Mouse (Mus musculus) forebrain, embryonic 12.5 days (tissue): ENCODE data around the gene Tdpoz2. TPM values are rescaled to one million over a fixed set of nuclear protein-coding genes. Genes with fewer than 3 reads are reported as not detected.
"Not testable (repeated sequence)": the region's sequence is repeated elsewhere in the genome, so short reads cannot be mapped to it uniquely, and the experiment has no call there.

Experiments used
- ATAC-seq: fragments of 200-750 bp; cut with Nextera tagmentation; 2 replicates; pipeline ENCODE4 v1.8.0; 2017; ENCODE audit warnings: moderate TSS enrichment; ENCODE audit not compliant: low FRiP score
- H3K27ac ChIP-seq: fragments of 300-500 bp; sonication (generic); 2 replicates; pipeline ENCODE4 v1.5.1; 2016; ENCODE audit warnings: mild to moderate bottlenecking
- H3K27me3 ChIP-seq: fragments of 300-500 bp; sonication (generic); 2 replicates; pipeline ENCODE4 v1.6.1; 2016; ENCODE audit warnings: mild to moderate bottlenecking
- H3K36me3 ChIP-seq: fragments of 300-500 bp; sonication (generic); replicated peaks from 2 replicates; pipeline ENCODE4 v1.6.1; 2016; ENCODE audit warnings: mild to moderate bottlenecking
- H3K4me1 ChIP-seq: fragments of 300-500 bp; sonication (generic); 2 replicates; pipeline ENCODE4 v1.6.1; 2016
- H3K4me2 ChIP-seq: fragments of 300-500 bp; sonication (generic); 2 replicates; pipeline ENCODE4 v1.6.1; 2016; ENCODE audit warnings: mild to moderate bottlenecking, moderate library complexity
- H3K4me3 ChIP-seq: fragments of 300-500 bp; sonication (generic); replicated peaks from 2 replicates; pipeline ENCODE4 v1.5.1; 2016; ENCODE audit warnings: mild to moderate bottlenecking
- H3K9ac ChIP-seq: fragments of 300-500 bp; sonication (generic); 2 replicates; pipeline ENCODE4 v1.6.1; 2016; ENCODE audit warnings: mild to moderate bottlenecking
- H3K9me3 ChIP-seq: fragments of 300-500 bp; sonication (generic); 2 replicates; pipeline ENCODE4 v1.6.1; 2016
- WGBS: fragments of 180-500 bp; shearing (Covaris S2); methylation state at CpG from one replicate; pipeline ENCODE4 v1.1.7; 2016; 5-methylcytosine and 5-hydroxymethylcytosine counted together
- polyA plus RNA-seq: library from polyadenylated mRNA; unstranded; fragments of >200 nt; fragmentation: Nextera tagmentation; extraction: Ambion mirVana; gene quantifications from 2 replicates; pipeline ENCODE4 v1.2.1, GENCODE M21; 2016

Tdpoz2 gene
- polyA plus RNA-seq = not detected in 2 replicates

- Histone ChIP-seq H3K9ac (no peak within 1 kb of the TSS), H3K4me1 (no peaks in the 10 kb centered on the region), H3K36me3 (no peaks in the 10 kb centered on the region), H3K4me3 (no peak within 1 kb of the TSS), H3K4me2 (no peak within 1 kb of the TSS), H3K27ac (no peak within 1 kb of the TSS), H3K9me3 (no peaks in the 10 kb centered on the region), H3K27me3 (no peaks in the 10 kb centered on the region)
- WGBS = 80% methylated on average over 3 of the region's 3 CpGs
- no peak for ATAC-seq
Measured at GRCm38 (mm10) chr3:93652586-93652985, at the start of gene Tdpoz2. TSS of gene Tdpoz2 (minus strand) at chr3:93652686.

GRCm38 (mm10) chr3:93692970-93693369 is 40.5 kb upstream of the Tdpoz2 start, which contains the start of gene Gm37596:
TSS of gene Gm37596 (minus strand) at chr3:93693070.
- H3K4me1 ChIP-seq, H3K27me3 ChIP-seq, H3K4me3 ChIP-seq, H3K36me3 ChIP-seq, H3K9me3 ChIP-seq, ATAC-seq, H3K27ac ChIP-seq, H3K9ac ChIP-seq, H3K4me2 ChIP-seq: not testable (repeated sequence)
- WGBS = 68% methylated on average over 1 of the region's 2 CpGs

GRCm38 (mm10) chr3:93676210-93676609 is 23.7 kb upstream of the Tdpoz2 start, which contains the start of gene Tdpoz1:
TSS of gene Tdpoz1 (minus strand) at chr3:93676310.
- ATAC-seq, H3K4me1 ChIP-seq, H3K9me3 ChIP-seq, H3K27ac ChIP-seq, H3K36me3 ChIP-seq, H3K27me3 ChIP-seq, H3K4me3 ChIP-seq, H3K4me2 ChIP-seq, H3K9ac ChIP-seq: not testable (repeated sequence)
- WGBS = 92% methylated on average over 3 of the region's 4 CpGs

GRCm38 (mm10) chr3:93670805-93671503 is 18.5 kb upstream of the Tdpoz2 start:
- 79% methylated on average over 5 of the region's 6 CpGs for WGBS
- H3K9me3 ChIP-seq, H3K27me3 ChIP-seq, H3K4me3 ChIP-seq, H3K27ac ChIP-seq, H3K36me3 ChIP-seq, ATAC-seq, H3K4me1 ChIP-seq, H3K9ac ChIP-seq, H3K4me2 ChIP-seq: not testable (repeated sequence)

GRCm38 (mm10) chr3:93654260-93654659 is 1.8 kb upstream of the Tdpoz2 start:
- Histone ChIP-seq H3K4me1 (no peaks in the 10 kb centered on the region), H3K9ac (no peak overlapping the region), H3K9me3 (no peaks in the 10 kb centered on the region), H3K4me2 (no peak overlapping the region), H3K36me3 (no peaks in the 10 kb centered on the region), H3K4me3 (no peak overlapping the region), H3K27ac (no peak overlapping the region), H3K27me3 (no peaks in the 10 kb centered on the region)
- no peak for ATAC-seq
- 79% methylated on average over 1 of the region's 1 CpGs for WGBS

GRCm38 (mm10) chr3:93630917-93631714 is 21.4 kb downstream of the Tdpoz2 start:
- not testable (repeated sequence) for H3K36me3 ChIP-seq, H3K27me3 ChIP-seq, H3K9ac ChIP-seq, H3K27ac ChIP-seq, H3K9me3 ChIP-seq, ATAC-seq, H3K4me2 ChIP-seq, H3K4me1 ChIP-seq, H3K4me3 ChIP-seq
- WGBS = 90% methylated on average over 4 of the region's 4 CpGs

GRCm38 (mm10) chr3:93608970-93609369 is 43.5 kb downstream of the Tdpoz2 start:
- H3K4me2 ChIP-seq, H3K4me1 ChIP-seq, H3K9ac ChIP-seq, H3K27ac ChIP-seq, H3K4me3 ChIP-seq, H3K36me3 ChIP-seq, H3K27me3 ChIP-seq, H3K9me3 ChIP-seq: not testable (repeated sequence)
- ATAC-seq = peak; percentile 67; the same call in 1 of the 2 replicates

- Histone ChIP-seq H3K4me2 (no peak overlapping the region), H3K36me3 (no peaks in the 10 kb centered on the region), H3K4me1 (peaks cover 6% of the 10 kb centered on the region), H3K9me3 (no peaks in the 10 kb centered on the region), H3K4me3 (no peak overlapping the region), H3K9ac (no peak overlapping the region), H3K27ac (no peak overlapping the region), H3K27me3 (no peaks in the 10 kb centered on the region)
- 75% methylated on average over 1 of the region's 1 CpGs for WGBS
- ATAC-seq = no peak
Measured at GRCm38 (mm10) chr3:93601903-93602302, 50.6 kb downstream of the Tdpoz2 start.

Other genes starting within 250 kb of the Tdpoz2 start
- 0.54 and 0.55 TPM in 2 replicates for gene Tchh, start 210.4 kb downstream of the Tdpoz2 start, polyA plus RNA-seq
- gene Tchhl1, start 183.9 kb downstream of the Tdpoz2 start, polyA plus RNA-seq = not detected in 2 replicates
- 251 and 342 TPM in 2 replicates for gene S100a11, start 132.2 kb downstream of the Tdpoz2 start, polyA plus RNA-seq
- 108 and 148 TPM in 2 replicates for gene S100a10, start 97.6 kb downstream of the Tdpoz2 start, polyA plus RNA-seq
- not detected in 2 replicates for gene Tdpoz1, start 23.6 kb upstream of the Tdpoz2 start, polyA plus RNA-seq
- not detected in 2 replicates for gene Gm37596, start 40.4 kb upstream of the Tdpoz2 start, polyA plus RNA-seq
- gene Gm5773, start 120.3 kb upstream of the Tdpoz2 start, polyA plus RNA-seq = not detected in 2 replicates
- not detected in 2 replicates for gene Tdpoz4, start 143.7 kb upstream of the Tdpoz2 start, polyA plus RNA-seq
- not detected in 2 replicates for gene Tdpoz3, start 173.3 kb upstream of the Tdpoz2 start, polyA plus RNA-seq